Mouse (Mus musculus) embryonic facial prominence, embryonic 15.5 days (tissue): ENCODE data around the gene Tmem161a. TPM values are rescaled to one million over a fixed set of nuclear protein-coding genes. Genes with fewer than 3 reads are reported as not detected.
A peak's percentile ranks its signal among the peaks of the same experiment; 100 is the strongest.

Experiments
- ATAC-seq: fragments of 200-750 bp; cut with Nextera tagmentation; 2 replicates; pipeline ENCODE4 v1.8.0; 2017; ENCODE audit warnings: low read depth, moderate TSS enrichment; ENCODE audit not compliant: insufficient number of reproducible peaks, low FRiP score, low TSS enrichment
- H3K27ac ChIP-seq: fragments of 300-500 bp; sonication (generic); replicated peaks from 2 replicates; pipeline ENCODE4 v1.5.1; 2015; ENCODE audit warnings: mild to moderate bottlenecking, inconsistent platforms
- H3K27me3 ChIP-seq: fragments of 300-500 bp; sonication (generic); 2 replicates; pipeline ENCODE4 v1.6.1; 2015; ENCODE audit warnings: inconsistent platforms
- H3K36me3 ChIP-seq: fragments of 300-500 bp; sonication (generic); 2 replicates; pipeline ENCODE4 v1.6.1; 2015; ENCODE audit warnings: mild to moderate bottlenecking, inconsistent platforms
- H3K4me1 ChIP-seq: fragments of 300-500 bp; sonication (generic); 2 replicates; pipeline ENCODE4 v1.6.1; 2015; ENCODE audit warnings: inconsistent platforms
- H3K4me2 ChIP-seq: fragments of 300-500 bp; sonication (generic); replicated peaks from 2 replicates; pipeline ENCODE4 v1.6.1; 2015; ENCODE audit warnings: mild to moderate bottlenecking, inconsistent platforms
- H3K4me3 ChIP-seq: fragments of 300-500 bp; sonication (generic); replicated peaks from 2 replicates; pipeline ENCODE4 v1.5.1; 2015; ENCODE audit warnings: mild to moderate bottlenecking, inconsistent platforms
- H3K9ac ChIP-seq: fragments of 300-500 bp; sonication (generic); 2 replicates; pipeline ENCODE4 v1.6.1; 2015; ENCODE audit warnings: inconsistent platforms
- H3K9me3 ChIP-seq: fragments of 300-500 bp; sonication (generic); replicated peaks from 2 replicates; pipeline ENCODE4 v1.6.1; 2016; ENCODE audit warnings: inconsistent platforms
- WGBS: fragments of 180-500 bp; shearing (Covaris S2); methylation state at CpG from one replicate; pipeline ENCODE4 v1.1.7; 2015; 5-methylcytosine and 5-hydroxymethylcytosine counted together
- polyA plus RNA-seq: library from polyadenylated mRNA; unstranded; fragments of >200 nt; fragmentation: Nextera tagmentation; extraction: Ambion mirVana; gene quantifications from 2 replicates; pipeline ENCODE4 v1.2.1, GENCODE M21; 2015

Gene Tmem161a
- polyA plus RNA-seq, 1 experiment from 2014 or later = 77.3 TPM

DNA sequence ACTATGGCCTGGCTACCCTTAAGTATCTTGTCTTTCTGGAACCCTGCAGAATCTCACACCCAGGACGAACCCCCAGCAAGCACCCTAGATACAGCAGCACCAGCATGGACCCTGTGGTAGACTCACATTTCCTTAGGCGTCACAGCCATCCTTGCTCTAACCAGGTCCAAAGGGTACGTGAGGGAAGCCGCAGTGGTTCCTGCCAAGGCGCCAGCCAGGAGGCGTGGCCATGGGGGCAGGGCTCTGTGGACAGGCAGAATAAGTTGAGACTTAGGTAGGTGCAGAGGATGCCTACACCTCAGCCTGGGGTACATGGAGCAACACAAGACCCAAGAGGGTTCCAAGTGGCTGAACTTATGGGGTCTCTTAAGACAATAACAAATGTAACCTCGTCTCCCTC, 16.6 kb downstream of the Tmem161a start:
- WGBS = 68% methylated on average over 7 of the region's 7 CpGs
- Histone ChIP-seq H3K4me1 (no peaks in the 10 kb centered on the region), H3K9me3 (no peaks in the 10 kb centered on the region), H3K4me2 (no peak overlapping the region), H3K27me3 (no peaks in the 10 kb centered on the region), H3K27ac (no peak overlapping the region), H3K9ac (no peak overlapping the region), H3K36me3 (peaks cover 27% of the 10 kb centered on the region; the same call in 1 of the 2 replicates), H3K4me3 (no peak overlapping the region)
- no peak for ATAC-seq

DNA sequence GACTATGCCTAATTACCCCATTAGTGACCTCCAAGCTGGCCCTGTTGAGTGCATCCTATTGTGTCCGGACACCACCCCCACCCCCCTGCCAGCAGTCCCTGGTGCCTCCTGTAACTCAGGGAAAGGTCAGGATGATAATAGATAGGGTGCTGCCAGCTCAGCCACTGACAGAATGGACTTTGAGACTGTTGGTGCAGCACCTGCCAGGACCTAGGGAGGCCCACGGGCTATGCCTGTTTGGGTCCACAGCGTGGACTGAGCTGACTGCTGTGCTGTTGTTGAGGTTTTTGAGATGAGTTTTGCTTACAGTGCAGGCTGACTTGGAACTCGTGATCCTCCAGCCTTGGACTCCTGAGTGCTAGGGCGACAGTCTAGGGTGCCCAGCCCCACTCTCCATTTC, 21.1 kb downstream of the Tmem161a start:
- 61% methylated on average over 5 of the region's 5 CpGs for WGBS
- no peak overlapping the region for H3K27ac ChIP-seq
- no peaks in the 10 kb centered on the region for H3K9me3 ChIP-seq
- H3K4me3 ChIP-seq = no peak overlapping the region
- H3K9ac ChIP-seq = no peak overlapping the region
- H3K4me2 ChIP-seq = no peak overlapping the region
- no peak for ATAC-seq
- no peaks in the 10 kb centered on the region for H3K27me3 ChIP-seq
- H3K36me3 ChIP-seq = peaks cover 14% of the 10 kb centered on the region; the same call in 1 of the 2 replicates
- no peaks in the 10 kb centered on the region for H3K4me1 ChIP-seq

DNA sequence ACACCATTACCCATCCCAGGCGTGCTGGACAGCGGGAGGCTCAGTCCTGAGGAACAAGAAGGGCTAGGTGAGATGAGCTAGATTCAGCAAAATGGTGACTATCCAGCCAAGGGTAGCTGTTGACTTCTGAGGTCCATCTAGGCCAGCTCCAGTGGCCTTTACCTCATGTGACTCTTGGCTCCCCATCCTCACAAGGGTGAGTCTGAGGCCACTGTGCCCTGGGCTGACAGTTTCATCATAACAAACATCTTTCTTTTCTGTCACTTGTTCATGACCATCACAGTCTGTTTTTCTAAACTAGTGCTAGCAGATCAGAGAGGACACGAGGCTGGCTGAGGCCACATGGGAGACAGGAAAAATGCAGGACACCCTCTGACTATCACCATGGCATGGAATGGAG, 22.0 kb downstream of the Tmem161a start:
- Histone ChIP-seq H3K4me2 (no peak overlapping the region), H3K4me3 (no peak overlapping the region), H3K9me3 (no peaks in the 10 kb centered on the region), H3K27me3 (no peaks in the 10 kb centered on the region), H3K36me3 (peaks cover 13% of the 10 kb centered on the region; the same call in 1 of the 2 replicates), H3K4me1 (no peaks in the 10 kb centered on the region), H3K27ac (no peak overlapping the region), H3K9ac (no peak overlapping the region)
- WGBS = 78% methylated on average over 3 of the region's 3 CpGs
- ATAC-seq = no peak

DNA sequence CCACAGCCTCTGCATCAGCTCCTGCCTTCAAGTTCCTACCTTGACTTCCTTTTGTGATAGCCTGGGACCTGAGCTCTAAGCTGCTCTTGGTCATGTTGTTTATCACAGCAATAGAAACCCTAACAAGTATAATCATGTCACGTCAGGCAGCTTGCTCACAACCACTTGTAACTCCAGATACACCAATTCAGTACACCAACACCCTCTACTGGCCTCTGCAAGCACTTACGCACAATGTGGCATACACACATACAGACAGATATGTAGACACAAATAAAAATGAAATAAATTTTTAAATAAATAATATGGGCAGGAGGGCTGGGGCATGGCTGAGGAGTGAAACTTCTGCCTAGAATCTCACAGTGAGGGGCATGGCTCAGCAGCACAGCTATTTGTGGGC, 23.6 kb downstream of the Tmem161a start:
- H3K9ac ChIP-seq = no peak overlapping the region
- H3K36me3 ChIP-seq = peaks cover 8% of the 10 kb centered on the region; the same call in 1 of the 2 replicates
- ATAC-seq = no peak
- no peaks in the 10 kb centered on the region for H3K27me3 ChIP-seq
- H3K4me3 ChIP-seq = no peak overlapping the region
- no peak overlapping the region for H3K27ac ChIP-seq
- no peak overlapping the region for H3K4me2 ChIP-seq
- H3K4me1 ChIP-seq = no peaks in the 10 kb centered on the region
- 75% methylated on average over 2 of the region's 2 CpGs for WGBS
- no peaks in the 10 kb centered on the region for H3K9me3 ChIP-seq

DNA sequence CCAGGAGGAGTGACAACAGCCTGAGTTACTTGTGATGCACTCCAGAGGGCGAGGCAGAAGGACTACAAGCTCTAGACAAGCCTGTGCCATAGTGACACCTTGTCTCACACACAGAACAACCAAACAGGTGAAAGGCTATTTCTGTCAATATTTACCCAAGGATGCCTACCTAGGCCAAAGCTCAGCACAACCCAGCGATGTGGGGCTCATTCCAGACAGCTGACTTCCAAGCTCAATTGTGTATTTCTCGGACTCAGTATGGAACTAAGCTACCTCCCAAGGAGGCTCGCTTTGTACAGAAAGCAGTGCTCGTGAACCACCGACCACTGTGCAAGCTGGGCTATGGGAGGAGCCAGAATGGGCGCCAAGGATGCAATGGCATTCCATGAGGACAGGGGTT, 25.4 kb downstream of the Tmem161a start:
- Histone ChIP-seq H3K27me3 (no peaks in the 10 kb centered on the region), H3K4me1 (no peaks in the 10 kb centered on the region), H3K4me2 (no peak overlapping the region), H3K4me3 (no peak overlapping the region), H3K36me3 (no peaks in the 10 kb centered on the region), H3K9me3 (no peaks in the 10 kb centered on the region), H3K27ac (no peak overlapping the region), H3K9ac (no peak overlapping the region)
- 48% methylated on average over 7 of the region's 7 CpGs for WGBS
- no peak for ATAC-seq

DNA sequence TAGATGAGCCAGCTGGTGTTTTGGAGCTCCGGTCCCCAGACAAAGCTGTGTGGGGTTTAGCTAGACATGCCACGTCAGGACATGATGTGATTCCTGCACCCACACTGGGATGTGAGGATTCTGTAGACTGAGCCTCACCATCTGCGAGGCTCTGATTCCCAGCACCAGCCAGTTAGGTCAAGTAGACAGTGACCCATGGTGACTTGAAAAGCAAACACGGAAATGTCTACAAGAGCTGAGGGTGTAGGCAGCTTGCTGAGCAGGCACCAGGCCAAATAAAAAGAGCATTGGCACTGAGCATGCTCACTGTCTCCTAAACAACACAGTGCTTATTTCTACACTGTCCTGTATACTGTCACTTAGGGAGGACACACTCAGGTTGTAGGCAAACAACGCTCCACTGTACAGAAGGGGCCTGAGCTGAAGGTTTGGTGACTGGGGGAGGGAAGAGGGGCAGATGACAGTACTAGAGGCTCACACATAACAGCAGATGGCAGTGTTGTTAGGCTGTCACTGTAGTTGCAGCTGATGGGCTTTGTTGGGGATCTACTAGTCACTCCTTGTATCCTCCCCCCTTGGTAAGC, 28.0 kb downstream of the Tmem161a start:
- H3K4me1 ChIP-seq = no peaks in the 10 kb centered on the region
- H3K4me2 ChIP-seq = no peak overlapping the region
- WGBS = 70% methylated on average over 5 of the region's 5 CpGs
- no peak overlapping the region for H3K9ac ChIP-seq
- ATAC-seq = peak; percentile 22; the same call in 1 of the 2 replicates
- H3K4me3 ChIP-seq = no peak overlapping the region
- H3K27ac ChIP-seq = no peak overlapping the region
- H3K9me3 ChIP-seq = no peaks in the 10 kb centered on the region
- no peaks in the 10 kb centered on the region for H3K36me3 ChIP-seq
- no peaks in the 10 kb centered on the region for H3K27me3 ChIP-seq

DNA sequence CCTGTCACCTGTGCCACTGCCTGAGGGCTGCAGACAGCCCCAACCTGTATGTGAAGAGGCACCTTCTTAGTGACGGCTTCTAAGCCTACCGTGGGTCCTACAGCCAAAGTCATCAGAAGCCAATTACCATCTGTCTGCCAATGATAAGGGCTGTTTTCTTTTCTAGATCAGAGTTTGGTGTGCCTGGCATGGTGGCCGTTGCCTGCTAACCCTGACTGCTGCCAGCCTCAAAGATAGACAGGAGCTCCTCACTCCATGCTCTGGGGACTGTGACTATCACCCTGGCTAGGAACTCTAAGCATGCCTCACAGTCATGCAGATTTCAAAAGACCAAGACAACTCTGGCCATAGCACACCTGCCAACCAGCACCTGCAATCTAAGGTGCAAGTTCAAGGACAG, 29.3 kb downstream of the Tmem161a start:
- H3K4me1 ChIP-seq = no peaks in the 10 kb centered on the region
- H3K27ac ChIP-seq = no peak overlapping the region
- no peaks in the 10 kb centered on the region for H3K9me3 ChIP-seq
- no peak for ATAC-seq
- 68% methylated on average over 3 of the region's 3 CpGs for WGBS
- no peaks in the 10 kb centered on the region for H3K27me3 ChIP-seq
- H3K4me2 ChIP-seq = no peak overlapping the region
- H3K9ac ChIP-seq = no peak overlapping the region
- no peak overlapping the region for H3K4me3 ChIP-seq
- no peaks in the 10 kb centered on the region for H3K36me3 ChIP-seq

DNA sequence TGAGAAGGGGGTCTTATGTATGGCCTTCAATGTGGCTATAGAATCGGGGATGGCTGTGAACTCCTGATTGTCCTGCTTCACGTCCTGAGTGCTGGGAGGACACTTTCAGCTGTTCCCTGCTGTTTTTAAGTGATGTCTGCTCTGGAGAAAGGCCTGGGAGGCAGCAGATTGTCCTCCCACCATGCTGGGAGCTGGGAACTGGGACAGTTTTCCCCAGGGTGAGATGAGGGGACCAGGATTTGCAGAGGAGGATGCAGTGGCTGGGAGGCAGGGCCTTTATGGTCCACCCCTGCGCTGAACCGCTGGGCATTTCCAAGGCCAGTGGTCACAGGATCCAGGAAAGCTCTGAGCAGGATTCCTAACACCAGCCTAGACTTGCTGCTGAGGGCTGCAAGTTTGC, 30.9 kb downstream of the Tmem161a start:
- 71% methylated on average over 4 of the region's 4 CpGs for WGBS
- no peak for ATAC-seq
- Histone ChIP-seq H3K27ac (no peak overlapping the region), H3K9me3 (no peaks in the 10 kb centered on the region), H3K27me3 (no peaks in the 10 kb centered on the region), H3K4me2 (no peak overlapping the region), H3K9ac (no peak overlapping the region), H3K36me3 (no peaks in the 10 kb centered on the region), H3K4me1 (no peaks in the 10 kb centered on the region), H3K4me3 (no peak overlapping the region)

DNA sequence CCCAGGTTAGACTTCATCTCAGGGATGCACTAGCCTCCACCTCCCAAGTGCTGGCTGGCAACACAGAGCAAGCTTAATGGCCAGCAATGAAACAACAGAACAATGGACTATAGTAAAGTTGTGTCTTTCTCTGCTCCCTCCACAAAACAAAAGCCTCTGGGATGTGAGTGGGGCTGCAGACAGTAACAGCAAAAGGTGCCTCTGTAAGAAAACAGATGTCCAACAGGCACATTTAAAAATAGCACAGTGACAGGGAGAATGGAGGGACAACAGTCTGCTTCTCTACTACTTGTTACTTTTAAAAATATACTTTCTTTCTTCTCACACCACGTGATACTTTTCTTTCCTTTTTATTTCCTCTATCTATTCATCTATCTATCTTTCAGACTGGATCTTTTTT, 32.6 kb downstream of the Tmem161a start:
- no peak for ATAC-seq
- Histone ChIP-seq H3K9ac (no peak overlapping the region), H3K4me2 (no peak overlapping the region), H3K36me3 (no peaks in the 10 kb centered on the region), H3K9me3 (no peaks in the 10 kb centered on the region), H3K4me1 (peaks cover 1% of the 10 kb centered on the region; the same call in 1 of the 2 replicates), H3K4me3 (no peak overlapping the region), H3K27ac (no peak overlapping the region), H3K27me3 (no peaks in the 10 kb centered on the region)
- WGBS = 42% methylated on average over 1 of the region's 1 CpGs

DNA sequence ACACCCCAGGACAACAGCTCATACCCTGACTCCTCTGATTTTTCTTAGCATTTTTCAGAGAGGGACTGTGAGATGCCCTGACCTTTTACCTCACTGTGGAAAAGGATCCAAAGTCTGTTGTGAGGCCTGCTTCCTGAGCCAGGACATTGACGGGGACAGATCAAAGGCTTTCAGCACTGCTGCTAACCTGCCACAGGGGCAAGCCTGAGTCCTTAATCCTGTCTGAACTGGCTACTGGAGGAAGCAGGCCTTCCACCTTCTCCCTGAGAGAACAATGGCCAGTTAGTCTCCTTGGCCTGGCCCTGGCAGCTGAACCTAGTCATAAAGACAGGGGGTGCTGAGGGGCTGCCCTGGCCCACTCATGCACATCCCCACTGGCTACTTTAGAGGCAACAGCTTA, 36.0 kb downstream of the Tmem161a start:
- no peaks in the 10 kb centered on the region for H3K9me3 ChIP-seq
- H3K27ac ChIP-seq = no peak overlapping the region
- peaks cover 22% of the 10 kb centered on the region for H3K4me1 ChIP-seq
- H3K36me3 ChIP-seq = no peaks in the 10 kb centered on the region
- no peaks in the 10 kb centered on the region for H3K27me3 ChIP-seq
- H3K9ac ChIP-seq = no peak overlapping the region
- H3K4me2 ChIP-seq = no peak overlapping the region
- no peak overlapping the region for H3K4me3 ChIP-seq
- ATAC-seq = no peak
- WGBS = 43% methylated on average over 1 of the region's 1 CpGs

DNA sequence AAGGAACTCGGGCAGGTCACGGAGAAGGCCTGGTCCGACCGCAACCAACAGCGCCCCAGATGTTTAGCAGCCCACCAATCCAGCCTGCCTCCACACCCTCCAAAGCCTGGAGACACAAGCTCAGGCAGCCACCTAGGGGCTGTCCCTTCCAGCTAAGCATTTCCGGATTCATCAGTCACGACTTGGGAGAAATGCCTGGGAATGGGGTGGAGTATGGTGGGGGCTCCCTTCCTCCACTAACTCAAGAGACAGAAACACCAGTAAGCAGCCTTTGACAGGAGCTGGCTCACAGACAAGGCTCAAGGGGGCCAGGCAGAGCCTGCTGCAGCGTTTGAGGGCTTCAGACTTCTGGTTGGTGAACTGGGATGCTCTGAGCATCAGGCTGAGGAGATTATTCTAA, 38.4 kb downstream of the Tmem161a start:
- no peaks in the 10 kb centered on the region for H3K27me3 ChIP-seq
- peak overlapping the region; percentile 82 for H3K4me3 ChIP-seq
- H3K9me3 ChIP-seq = no peaks in the 10 kb centered on the region
- H3K9ac ChIP-seq = no peak overlapping the region
- peaks cover 24% of the 10 kb centered on the region for H3K4me1 ChIP-seq
- ATAC-seq = no peak
- H3K36me3 ChIP-seq = no peaks in the 10 kb centered on the region
- 11% methylated on average over 8 of the region's 8 CpGs for WGBS
- peak overlapping the region; percentile 58 for H3K27ac ChIP-seq
- H3K4me2 ChIP-seq = peak overlapping the region; percentile 97

DNA sequence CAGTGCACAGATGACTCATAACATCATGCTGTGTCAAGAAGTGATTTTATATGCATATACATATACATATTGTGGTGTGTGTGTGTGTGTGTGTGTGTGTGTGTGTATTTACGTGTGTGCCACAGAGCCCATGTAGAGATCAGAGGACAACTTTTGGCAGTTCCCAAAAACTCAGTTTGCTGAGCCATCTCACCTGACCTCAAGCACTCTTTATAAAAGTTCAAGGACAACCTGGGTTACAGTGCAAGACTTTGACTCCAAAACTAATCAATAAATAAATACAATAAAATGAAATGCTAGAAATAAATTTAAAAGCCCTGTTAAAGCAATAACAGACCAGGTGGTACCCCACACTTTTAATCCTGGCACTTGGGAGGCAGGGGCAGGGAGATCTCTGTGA, 39.1 kb downstream of the Tmem161a start:
- Histone ChIP-seq H3K27me3 (no peaks in the 10 kb centered on the region), H3K4me3 (peak overlapping the region; percentile 82), H3K4me1 (peaks cover 24% of the 10 kb centered on the region), H3K9ac (peak overlapping the region; percentile 58; the same call in 1 of the 2 replicates), H3K4me2 (peak overlapping the region; percentile 97), H3K9me3 (no peaks in the 10 kb centered on the region), H3K36me3 (no peaks in the 10 kb centered on the region), H3K27ac (no peak overlapping the region)
- WGBS = 77% methylated on average over 1 of the region's 1 CpGs
- ATAC-seq = no peak
